Mouse (Mus musculus) T-helper 1 cell (primary cell): ENCODE measurements at regions not wholly inside any gene's neighbourhood (a gene's known extent, or its start where the extent isn't known, plus 50 kb on each side); places are given as distances from the start of the nearest gene placed in this dataset.

ENCODE experiments used
- in situ Hi-C: fragments of 300-600 bp; cut with MboI, MseI; formaldehyde crosslinking; loops from one replicate; pipeline ENCODE4 v1.15.1; 2025; ENCODE audit warnings: high pct_unique_total_duplicates

DNA sequence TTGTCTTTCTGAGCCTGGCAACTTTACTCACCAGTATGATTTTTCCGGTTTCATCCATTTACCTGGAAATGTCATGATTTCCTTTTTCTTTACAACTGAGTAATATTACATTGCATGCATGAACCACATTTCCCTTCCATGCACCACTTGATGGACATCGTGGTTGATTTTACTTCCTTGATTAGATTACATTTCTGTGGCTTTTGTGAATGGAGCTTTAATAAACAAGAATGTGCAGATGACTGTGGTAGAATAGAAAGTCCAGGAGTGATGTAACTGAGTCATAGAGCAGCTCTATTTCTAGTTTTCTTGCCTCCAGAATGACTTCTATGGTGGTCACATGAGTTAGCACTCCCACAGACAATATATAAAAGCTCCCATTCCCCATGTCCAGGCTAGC is 75.2 kb downstream of the Chst2 start:
- in situ Hi-C loops = loop anchor here (10.0 kb wide), 1 partner anchor 744 kb away; no protein-coding TSS in a partner anchor

DNA sequence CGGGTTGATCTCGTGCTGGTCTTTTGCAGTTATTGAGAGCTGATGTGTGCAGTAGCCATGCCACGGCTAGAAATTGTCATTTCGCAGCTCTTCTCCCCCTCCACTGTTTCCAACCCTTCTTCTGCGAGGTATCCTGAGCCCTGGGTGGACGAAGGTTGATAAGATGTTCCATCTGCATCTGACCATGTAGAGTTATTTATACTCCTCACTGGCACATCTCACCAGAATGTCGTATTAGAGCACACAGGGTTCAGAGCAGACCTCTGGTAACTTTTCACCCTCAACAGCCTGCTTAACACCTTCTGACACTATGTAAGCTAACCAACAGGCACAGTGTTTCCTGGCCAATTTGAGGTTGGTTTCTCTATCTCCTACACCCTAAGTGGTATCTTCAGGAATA is 76.4 kb downstream of the Chst2 start:
- in situ Hi-C loops = loop anchor here (10.0 kb wide), 1 partner anchor 745 kb away; no protein-coding TSS in a partner anchor

DNA sequence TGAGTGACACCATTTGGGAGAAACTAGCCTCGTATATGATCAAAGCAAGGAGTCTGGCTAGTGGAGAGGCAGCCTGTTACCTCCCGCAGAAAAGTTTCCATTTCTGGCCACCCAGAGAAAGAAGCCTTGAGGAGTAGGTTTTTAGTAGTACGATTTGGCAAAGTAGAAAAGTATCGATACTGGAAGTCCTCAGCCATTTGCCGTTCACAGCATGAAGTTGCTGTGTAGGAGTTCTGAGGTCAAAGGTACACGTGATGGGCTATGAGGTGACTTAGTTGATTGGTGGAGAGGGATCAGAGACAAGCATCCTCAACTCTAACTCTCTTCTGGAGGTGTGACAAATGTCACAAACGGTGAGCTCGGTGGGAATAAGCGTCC is 77.5 kb downstream of the Chst2 start:
- in situ Hi-C loops = loop anchor here (5.0 kb wide), 1 partner anchor 528 kb away; the partner anchor contains the start of gene Atr

- in situ Hi-C loops = loop anchor here (5.0 kb wide), 1 partner anchor 529 kb away; the partner anchor contains the start of gene Atr
These were observed 78.1 kb downstream of the Chst2 start for GRCm38 (mm10) chr9:95328261-95329052.

DNA sequence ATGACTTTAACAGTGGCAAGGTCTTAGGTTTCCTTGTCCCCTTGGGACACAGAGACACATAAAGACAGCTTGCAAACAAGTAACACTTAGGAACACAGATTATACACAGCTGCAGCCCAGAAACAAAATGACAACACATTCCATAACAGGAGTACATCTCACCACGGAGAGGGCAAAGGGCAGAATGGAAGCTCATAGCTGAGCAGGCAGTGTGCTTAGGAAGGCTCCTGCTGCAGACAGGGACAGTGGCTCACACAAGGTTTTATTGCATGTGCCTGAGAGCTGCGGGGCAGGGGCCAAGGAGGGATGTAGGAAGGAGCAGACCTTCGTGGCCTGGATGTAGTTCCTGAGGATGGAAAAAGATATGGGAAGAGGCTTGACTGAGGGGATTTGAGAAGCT is 78.8 kb downstream of the Chst2 start:
- in situ Hi-C loops = loop anchor here (5.0 kb wide), 1 partner anchor 530 kb away; the partner anchor contains the start of gene Atr

DNA sequence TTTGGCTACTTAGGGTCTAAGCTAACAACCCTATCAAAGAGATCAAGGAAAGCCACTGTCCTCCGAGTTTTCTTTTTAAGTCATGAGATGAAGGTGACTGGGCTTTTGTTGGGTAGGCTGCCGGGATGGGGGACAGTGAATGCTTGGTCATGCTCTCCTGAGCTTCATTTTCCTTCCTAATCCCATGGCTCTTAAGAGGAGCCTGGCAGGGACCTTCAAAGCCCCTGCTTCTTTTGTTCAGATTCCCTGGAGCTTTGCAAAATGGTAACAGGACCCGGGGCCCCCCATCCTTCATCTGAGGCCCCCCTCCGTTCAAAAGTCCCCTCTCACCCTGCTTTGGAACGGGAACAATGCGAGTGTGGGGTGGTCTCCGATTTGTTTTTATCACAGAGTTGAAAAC is 82.9 kb downstream of the Chst2 start:
- in situ Hi-C loops = no loop called here

GRCm38 (mm10) chr9:95322893-95323292 is 83.6 kb downstream of the Chst2 start:
- in situ Hi-C loops = no loop called here

DNA sequence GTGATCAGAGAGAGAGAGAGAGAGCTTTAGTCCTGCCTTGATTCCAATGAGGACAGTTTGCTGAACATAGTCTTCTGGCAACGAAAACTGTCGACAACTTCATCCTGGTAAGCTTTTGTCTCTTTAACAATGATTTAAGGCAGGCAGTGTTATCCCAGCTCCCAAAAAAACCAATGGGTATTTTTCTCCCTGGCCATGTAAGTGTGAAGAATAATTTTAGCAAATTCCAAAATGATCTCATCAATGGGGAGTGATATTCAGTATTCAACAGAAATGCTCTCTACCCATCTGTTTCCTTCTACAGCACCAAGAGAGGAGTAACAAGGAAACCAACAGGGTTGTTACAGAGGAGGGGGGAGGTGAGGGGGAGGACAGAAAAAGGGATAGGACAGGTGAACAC is 84.5 kb downstream of the Chst2 start:
- in situ Hi-C loops = no loop called here

- in situ Hi-C loops = loop anchor here (5.0 kb wide), 1 partner anchor 37 kb away; no protein-coding TSS in a partner anchor
These were observed 87.6 kb downstream of the Chst2 start for GRCm38 (mm10) chr9:95318926-95319325.

DNA sequence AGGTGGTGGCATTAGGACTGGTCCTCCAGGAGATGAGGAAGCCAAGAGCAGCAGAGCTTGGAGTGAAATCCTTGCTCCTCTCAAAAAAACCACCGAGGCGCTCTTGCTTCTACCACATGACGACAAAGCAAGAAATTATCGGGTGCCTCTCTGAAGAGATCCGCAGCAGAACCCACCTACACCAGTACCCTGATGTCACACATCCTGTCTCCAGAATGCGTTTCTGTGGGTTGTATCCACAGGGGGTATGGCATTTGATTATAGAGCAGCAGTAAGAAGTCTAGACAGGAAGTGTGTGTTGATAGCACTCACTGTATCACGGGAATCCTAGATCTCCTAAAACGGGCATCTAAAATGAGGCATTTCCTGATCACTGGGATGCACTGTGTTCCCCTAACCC is 89.8 kb downstream of the Chst2 start:
- in situ Hi-C loops = loop anchor here (5.0 kb wide), 1 partner anchor 34 kb away; no protein-coding TSS in a partner anchor

DNA sequence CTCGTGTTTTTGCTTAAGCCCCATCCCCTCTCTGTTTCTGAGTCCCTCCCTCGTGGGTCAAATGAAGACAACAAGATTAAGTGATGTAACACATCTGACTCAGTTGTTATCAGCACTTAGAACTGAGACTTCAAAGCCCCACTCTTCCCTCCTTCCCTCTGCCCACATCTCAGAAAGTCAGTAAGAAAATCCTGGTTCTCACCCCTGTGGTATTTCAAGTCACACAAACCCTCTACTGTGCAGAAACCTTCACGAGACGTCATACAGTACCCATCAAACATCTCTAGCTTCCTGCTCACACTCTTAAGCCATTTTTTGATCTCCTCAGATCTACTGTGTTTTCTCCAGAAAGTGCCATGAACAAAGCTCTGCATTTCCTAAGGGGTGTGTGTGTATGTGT is 91.4 kb downstream of the Chst2 start:
- in situ Hi-C loops = loop anchor here (5.0 kb wide), 1 partner anchor 33 kb away; no protein-coding TSS in a partner anchor

GRCm38 (mm10) chr9:95311671-95312070 is 94.9 kb downstream of the Chst2 start:
- in situ Hi-C loops = no loop called here

DNA sequence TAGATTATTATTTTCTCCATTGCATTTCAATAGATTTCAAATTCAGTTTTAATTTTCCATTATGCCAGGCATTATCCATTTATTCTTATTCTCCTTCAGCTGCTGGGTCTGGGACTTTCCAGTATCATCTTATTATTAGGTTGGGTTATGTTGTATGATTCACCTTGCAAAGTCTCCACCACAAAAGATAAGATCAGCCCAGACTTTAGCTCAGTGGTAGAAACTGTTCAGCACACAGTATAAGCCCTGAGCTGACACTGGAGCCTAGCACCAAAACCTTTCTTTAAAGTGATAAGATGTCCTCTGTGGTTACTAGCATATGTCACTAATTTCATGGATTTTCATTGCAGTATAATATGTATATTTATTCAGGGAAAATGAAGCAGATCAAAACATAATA is 117.5 kb downstream of the Chst2 start:
- in situ Hi-C loops = no loop called here

DNA sequence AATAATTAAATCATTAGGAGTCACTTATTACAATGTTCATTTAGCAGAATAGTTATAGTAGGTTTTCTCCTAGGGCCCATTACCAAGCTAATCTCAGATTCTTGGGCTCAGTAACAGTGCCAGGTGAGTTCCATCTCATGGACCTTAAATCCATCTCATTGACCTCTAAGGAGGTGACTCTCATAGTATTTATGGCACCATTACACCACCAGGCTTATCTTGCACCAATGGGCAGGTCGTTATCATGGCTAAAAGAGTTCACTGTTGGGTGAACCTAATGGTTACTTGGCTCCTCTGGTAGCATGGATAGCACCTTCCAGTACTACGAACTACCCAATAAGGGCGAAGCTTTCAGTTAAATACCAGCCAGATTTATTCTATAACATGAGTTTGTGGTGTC is 123.5 kb downstream of the Chst2 start:
- in situ Hi-C loops = loop anchor here (5.0 kb wide), 1 partner anchor 34 kb away; no protein-coding TSS in a partner anchor

DNA sequence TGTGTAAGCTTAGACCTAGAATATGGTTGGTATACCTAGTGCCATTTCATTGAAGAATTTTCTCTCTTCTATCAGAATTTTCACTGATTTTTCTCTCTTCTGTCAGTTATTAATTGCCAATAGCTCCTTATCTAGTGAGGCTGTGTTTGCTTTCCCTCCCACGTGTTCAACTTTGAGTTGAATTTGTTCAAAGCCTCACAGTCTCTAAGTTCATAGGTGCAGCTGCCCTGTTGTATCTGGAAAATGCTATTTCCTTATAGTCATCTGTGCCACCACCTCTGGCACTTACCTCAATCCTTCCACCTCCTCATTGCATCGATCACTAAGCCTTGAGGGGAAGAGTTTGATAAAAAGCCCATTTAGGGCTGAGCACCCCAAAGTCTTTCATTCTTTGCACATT is 124.0 kb downstream of the Chst2 start:
- in situ Hi-C loops = loop anchor here (5.0 kb wide), 1 partner anchor 35 kb away; no protein-coding TSS in a partner anchor
